Mouse (Mus musculus) ovary, postnatal 36 days (tissue): ENCODE measurements around the gene Erbb3.
"Not testable (repeated sequence)": the region's sequence is repeated elsewhere in the genome, so short reads cannot be mapped to it uniquely, and the experiment has no call there.

Experiments used
- DNase-seq: peaks from one replicate; pipeline ENCODE4 v3.0.0; 2022; ENCODE audit warnings: low spot score, mixed read lengths

Erbb3 gene

DNA sequence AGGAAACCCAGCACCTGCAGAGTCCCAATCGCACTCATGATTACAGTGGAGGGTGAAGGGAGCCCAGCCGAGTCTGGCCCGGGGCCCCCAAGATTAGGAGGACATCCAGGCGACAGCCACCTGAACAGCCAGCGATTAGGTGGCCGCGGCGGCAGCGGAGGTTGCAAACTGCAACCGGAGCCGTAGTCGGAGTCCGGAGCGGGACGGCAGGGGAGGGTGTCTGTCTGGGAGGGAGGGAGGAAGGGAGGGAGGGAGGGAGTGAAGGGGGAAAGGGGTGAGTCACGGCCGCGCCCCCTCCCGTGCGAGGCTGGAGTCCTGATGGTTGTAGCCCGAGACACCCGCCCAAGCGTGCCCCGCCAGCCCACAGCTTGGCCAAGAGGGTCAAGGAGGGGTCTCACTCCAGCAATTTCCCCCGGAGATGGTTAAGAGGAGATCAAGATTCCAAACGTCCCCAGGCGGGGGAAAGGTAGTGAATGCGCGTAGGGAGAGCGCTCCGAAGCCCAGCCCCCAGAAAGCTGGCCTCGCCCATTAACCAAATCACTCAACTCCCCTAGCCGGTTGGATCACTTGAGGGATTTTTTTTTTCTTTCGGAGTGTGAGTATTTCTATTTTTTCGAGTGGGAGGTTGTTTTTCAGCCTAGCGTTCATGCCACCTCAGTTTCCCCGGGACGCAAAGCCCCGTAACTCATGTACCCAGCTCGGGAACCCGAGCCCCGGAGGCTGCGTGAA, at the start of gene Erbb3:
Gene Erbb3, minus strand, starts transcription at position 189 of the 729 bp plus-strand sequence.
- peak; percentile 48 for DNase-seq

- no peak for DNase-seq
Observed at GRCm38 (mm10) chr10:128637011-128637410, 47.6 kb upstream of the Erbb3 start.

DNA sequence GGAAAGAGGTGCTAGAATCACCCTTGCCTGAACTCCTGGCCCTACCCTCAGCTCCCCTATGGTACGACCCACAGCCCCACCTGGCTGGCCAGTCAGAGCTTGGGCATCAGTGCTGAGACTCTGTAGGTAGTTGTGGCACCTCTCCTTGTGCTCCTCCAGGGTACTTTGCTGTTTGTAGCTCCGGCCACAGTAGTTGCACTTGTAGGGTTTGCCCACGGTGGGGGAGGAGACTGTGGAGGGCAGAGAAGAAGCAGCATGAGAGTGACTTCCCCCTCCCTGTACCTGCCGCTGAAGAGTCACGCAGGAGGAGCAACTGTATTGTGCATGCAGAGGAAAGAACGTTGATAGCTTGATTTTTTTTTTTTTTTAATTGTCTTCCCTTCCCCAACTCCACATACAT, 47.1 kb upstream of the Erbb3 start:
- no peak for DNase-seq

DNA sequence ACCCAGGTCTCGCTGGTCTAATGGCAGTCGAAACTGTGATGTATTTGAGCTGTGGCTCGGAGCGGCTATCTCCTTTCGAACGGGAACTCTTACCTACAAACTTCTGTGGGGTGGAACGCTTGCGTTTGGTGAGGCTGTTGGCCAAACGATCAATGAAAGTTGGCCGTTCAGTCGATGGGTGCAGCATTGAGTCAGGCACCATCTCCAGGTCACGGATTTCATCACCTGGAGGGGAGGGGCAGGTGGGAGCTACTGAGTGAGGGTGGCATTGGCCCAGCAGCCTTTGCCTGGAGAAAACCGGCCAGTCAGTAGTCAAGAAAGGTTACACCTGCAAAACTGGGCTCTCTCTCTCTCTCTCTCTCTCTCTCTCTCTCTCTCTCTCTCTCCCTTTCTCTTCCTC, 46.2 kb upstream of the Erbb3 start:
- no peak for DNase-seq

- DNase-seq, result no peak
Observed at GRCm38 (mm10) chr10:128631571-128631970, 42.1 kb upstream of the Erbb3 start.

- not testable (repeated sequence) for DNase-seq
Observed at GRCm38 (mm10) chr10:128630306-128630705, 40.9 kb upstream of the Erbb3 start.

- DNase-seq, result no peak
Observed at GRCm38 (mm10) chr10:128629746-128630145, 40.3 kb upstream of the Erbb3 start.

DNA sequence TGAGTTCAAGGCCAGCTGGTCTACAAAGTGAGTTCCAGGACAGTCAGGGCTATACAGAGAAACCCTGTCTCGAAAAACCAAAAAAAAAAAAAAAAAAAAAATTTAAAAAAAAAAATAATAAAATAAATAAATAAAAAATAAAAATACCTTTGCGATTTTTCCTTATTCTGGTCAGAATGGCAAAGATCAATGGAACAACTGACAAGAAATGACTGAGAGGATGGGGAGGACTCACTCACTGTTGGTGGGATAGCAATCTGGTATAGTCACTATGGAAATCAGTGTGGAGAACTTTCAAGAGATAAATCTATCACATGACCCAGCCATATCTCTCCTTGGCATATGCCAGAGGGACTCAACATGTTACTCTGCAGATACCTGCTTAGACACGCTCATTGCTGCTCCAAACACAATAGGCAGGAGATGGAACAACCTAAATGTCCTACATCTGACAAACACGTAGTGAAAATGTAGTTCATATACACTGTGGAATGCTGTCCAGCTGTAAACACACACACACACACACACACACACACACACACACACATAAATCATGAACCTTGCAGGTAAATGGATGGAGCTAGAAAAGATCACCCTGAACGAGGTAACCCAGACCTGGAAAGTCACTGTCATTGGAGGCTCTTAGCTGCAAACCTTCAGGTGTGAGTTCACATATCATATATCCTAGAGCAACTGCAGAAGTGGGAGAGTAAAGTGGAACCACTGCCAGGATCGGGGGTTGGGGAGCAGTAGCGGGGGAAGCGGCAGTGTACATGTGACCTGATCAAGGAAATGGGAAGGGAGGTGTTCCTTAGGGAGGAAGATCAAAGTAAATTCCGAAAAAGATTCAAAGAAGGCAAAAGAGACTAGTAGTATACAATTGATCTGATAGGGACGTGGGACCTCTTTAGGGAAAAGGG, 38.2 kb upstream of the Erbb3 start:
- no peak for DNase-seq

- peak; percentile 80 for DNase-seq
Observed at GRCm38 (mm10) chr10:128626311-128627310, 37.2 kb upstream of the Erbb3 start, which contains the start of gene Rps26. TSS of gene Rps26 (minus strand) at chr10:128626747.

DNA sequence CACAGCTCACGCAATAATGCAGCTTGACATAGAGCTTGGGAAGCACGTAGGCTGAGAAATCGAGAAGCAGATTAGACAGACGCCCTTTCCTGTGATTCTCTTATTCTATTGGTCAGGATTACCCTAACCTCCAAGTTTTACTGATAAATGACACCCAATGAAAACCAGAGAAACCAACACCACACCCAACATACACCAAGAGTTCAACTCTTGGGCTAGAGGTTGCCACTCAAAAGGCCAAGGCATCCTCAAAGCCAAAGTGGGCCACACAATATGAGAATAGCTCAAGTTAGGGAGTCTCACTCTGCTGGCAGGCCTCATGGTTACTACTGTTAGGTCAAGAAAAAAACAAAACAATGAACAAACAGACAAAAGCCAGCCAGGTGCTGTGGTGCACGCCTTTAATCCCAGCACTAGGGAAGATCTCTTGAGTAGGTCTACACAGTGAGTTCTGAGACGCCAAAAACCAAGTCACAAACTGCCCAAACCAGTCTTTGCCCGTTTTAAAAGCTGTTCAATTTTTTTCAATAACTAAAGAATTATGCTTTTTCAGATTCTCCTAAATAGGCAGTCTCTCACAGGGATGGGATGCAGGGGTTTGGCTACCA, 35.9 kb upstream of the Erbb3 start:
- no peak for DNase-seq

DNA sequence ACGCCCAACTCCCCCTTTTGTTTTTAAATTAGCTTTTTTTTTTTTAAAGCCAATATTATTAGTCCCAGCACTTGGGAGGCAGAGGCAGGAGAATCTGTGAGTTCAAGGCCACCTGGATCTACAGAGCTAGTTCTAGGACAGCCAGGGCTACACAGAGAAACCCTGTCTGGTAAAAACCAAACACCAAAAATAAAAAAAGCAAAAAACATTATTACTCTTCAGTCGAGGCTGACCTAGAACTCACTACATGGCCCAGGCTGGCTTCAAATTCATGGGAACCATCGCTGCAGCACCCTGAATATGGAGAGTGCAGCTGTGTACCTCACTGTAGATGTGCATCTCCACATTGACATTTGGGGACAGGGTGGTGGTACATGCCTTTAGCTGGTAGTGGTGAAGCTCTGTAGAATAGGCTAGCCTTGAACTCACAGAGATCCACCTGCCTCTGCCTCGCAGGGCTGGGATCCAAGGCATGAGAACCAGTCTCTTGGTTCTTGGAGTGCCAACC, 33.7 kb upstream of the Erbb3 start:
- not testable (repeated sequence) for DNase-seq

DNA sequence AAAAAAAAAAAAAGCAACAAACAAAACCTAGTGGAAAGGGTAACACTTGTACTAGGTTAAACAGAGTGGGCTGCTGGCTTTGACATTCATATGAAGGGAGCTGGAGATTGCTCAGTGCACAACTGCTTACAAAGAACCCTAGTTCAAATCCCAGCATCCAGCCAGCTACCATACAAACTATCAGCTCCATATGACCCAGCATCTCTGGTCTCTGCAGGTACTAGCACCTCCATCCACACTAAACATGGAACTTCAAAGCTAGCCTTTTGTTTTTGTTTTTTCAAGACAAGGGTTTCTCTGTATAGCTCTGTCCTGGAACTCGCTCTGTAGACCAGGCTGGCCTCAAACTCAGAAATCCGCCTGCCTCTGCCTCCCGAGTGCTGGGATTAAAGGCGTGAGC, 33.2 kb upstream of the Erbb3 start:
- DNase-seq, result no peak

- no peak for DNase-seq
Observed at GRCm38 (mm10) chr10:128621986-128622520, 32.6 kb upstream of the Erbb3 start.

- DNase-seq, result no peak
Observed at GRCm38 (mm10) chr10:128620241-128620640, 30.8 kb upstream of the Erbb3 start.

GRCm38 (mm10) chr10:128619148-128619547, 29.7 kb upstream of the Erbb3 start:
- not testable (repeated sequence) for DNase-seq

DNA sequence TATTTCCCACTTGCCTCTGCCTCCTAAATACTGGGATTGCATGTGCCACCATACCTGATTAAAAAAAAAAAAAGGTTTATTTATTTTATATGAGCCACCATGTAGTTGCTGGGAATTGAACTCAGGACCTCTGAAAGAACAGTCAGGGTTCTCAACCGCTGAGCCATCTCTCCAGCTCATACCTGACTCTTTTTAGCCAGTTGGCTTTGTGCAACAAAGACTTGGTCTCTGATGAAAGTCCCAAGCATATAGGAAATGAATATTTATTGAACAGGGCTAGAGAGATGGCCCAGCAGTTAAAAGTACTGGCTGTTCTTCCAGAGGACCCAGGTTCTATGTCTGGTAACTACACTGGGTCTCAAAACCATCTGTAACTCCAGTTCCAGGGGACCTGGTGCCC, 29.1 kb upstream of the Erbb3 start:
- no peak for DNase-seq

DNA sequence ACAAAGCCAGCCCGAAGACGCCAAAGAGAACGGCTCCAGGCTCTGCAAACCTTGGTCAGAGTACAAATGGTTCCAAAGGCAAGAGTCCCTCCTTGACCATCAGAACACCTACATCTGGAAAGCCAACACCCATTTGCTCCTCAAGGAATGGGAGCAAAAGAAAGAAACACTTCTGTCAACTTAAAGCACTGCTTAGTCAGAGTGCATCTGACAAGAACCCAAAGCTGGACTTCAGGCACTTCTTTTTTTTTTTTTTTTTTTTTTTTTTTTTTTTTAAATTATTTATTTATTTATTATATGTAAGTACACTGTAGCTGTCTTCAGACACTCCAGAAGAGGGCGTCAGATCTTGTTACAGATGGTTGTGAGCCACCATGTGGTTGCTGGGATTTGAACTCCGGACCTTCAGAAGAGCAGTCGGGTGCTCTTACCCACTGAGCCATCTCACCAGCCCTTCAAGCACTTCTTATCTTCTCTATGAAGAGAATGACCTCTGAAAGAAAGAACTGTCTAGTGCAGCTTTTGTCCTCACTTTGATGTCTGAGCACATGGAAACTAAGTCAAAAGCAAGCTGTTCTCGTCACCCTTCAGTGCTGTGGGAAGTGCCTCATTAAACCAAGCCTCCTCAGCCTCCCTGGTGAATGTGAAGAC, 26.5 kb upstream of the Erbb3 start:
- not testable (repeated sequence) for DNase-seq

DNA sequence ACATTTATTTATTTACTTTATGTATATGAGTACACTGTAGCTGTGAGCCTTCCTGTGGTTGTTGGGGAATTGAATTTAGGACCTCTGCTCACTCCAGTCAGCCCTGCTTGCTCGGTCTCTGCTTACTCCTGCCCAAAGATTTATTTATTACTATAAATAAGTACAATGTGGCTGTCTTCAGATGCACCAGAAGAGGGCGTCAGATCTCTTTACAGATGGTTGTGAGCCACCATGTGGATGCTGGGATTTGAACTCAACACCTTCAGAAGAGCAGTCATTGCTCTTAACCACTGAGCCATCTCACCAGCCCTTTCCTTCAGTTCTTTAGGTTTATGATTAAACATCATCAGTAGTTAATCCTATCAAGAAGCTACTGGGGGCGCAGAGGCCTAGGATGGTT, 25.5 kb upstream of the Erbb3 start:
- DNase-seq, result no peak

- not testable (repeated sequence) for DNase-seq
Observed at GRCm38 (mm10) chr10:128613820-128614219, 24.4 kb upstream of the Erbb3 start.

DNA sequence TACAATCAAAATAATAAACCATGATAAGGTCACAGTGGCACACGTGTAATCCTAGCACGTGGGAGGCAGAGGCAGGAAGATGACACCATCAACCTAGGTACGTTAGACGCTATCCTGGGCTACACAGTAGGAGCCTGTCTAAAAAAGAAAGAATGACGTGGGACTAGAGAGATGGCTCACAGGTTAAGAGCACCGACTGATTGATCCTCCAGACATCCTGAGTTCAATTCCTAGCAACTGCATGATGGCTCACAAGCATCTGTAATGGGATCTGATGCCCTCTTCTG, 23.6 kb upstream of the Erbb3 start:
- DNase-seq, result no peak
